Mouse (Mus musculus): ENCODE measurements around the gene Cdh4.

DNA sequence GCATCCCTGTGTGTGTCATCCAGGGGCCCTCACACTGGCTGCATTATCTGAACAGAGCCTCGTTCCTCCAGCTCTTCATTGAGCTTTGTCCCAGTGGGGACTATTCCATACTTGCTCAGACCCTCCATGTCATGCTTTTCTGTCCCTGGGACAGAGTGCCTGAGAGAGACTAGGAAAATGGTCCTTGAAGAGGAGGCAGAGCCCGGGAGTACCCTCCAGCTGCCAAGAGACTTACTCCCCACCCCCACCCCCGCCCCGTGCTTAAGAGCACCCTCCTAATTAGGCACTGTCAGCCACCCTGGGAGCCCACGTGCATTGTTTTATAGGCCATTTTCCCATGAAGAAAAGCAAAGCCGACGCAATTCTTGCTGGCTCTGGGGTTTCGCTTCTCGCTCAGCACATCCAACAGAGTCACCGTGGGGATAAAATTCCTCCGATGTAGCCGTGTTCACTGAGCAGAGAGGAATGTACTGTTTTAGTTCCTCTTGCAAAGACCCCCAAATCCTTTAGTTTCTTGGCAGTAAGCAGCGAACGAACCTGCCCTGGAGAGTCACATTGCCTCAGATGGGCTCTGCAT lies 76.3 kb downstream of the Cdh4 start:
- TF ChIP-seq CTCF (IDR thresholded peaks at IDR 0.05; ENCODE audit: borderline replicate concordance, extremely low read depth, insufficient read depth, insufficient read length): no peak
- no peak for TF ChIP-seq POLR2A (IDR thresholded peaks at IDR 0.05; ENCODE audit: borderline replicate concordance, extremely low read depth, insufficient read depth, insufficient read length, poor library complexity, severe bottlenecking)

All from brain, embryonic 14.5 days (tissue).